Mouse (Mus musculus) gastrocnemius, postnatal 25 days (tissue): ENCODE results near the gene Spop. TPM values are rescaled to one million over a fixed set of nuclear protein-coding genes. Genes with fewer than 3 reads are reported as not detected.

Experiments used
- DNase-seq: peaks from one replicate; pipeline ENCODE4 v3.0.0; 2022
- long read RNA-seq, 2 experiments: library from polyadenylated mRNA; stranded (forward); transcript quantifications; one replicate each; pipeline ENCODE4 v2.0.0; 2021
- total RNA-seq, 2 experiments: library from RNA; stranded (reverse); gene quantifications; 1 replicate in 1 of 2; 2 replicates in 1 of 2; pipeline ENCODE4 v1.2.3; 2021

The Spop gene
- total RNA-seq = 100 to 1,000 TPM; 176 to 216 TPM
- long read RNA-seq, experiment 1, transcript Spop-202 (11 exons, 2,881 nt) = minor isoform, 12 of 379 reads
- long read RNA-seq, experiment 1, transcript Spop-201 (10 exons, 3,063 nt) = major isoform, 287 of 379 reads
- long read RNA-seq, experiment 1, partial matches to known transcripts = 59 of 379 reads
- long read RNA-seq, experiment 1, other reads (novel, unspliced or antisense) = 21 of 379 reads
- long read RNA-seq, experiment 2, transcript Spop-201 (10 exons, 3,063 nt) = major isoform, 445 of 567 reads
- long read RNA-seq, experiment 2, transcript Spop-202 (11 exons, 2,881 nt) = minor isoform, 27 of 567 reads
- long read RNA-seq, experiment 2, partial matches to known transcripts = 22 of 567 reads
- long read RNA-seq, experiment 2, other reads (novel, unspliced or antisense) = 73 of 567 reads

DNA sequence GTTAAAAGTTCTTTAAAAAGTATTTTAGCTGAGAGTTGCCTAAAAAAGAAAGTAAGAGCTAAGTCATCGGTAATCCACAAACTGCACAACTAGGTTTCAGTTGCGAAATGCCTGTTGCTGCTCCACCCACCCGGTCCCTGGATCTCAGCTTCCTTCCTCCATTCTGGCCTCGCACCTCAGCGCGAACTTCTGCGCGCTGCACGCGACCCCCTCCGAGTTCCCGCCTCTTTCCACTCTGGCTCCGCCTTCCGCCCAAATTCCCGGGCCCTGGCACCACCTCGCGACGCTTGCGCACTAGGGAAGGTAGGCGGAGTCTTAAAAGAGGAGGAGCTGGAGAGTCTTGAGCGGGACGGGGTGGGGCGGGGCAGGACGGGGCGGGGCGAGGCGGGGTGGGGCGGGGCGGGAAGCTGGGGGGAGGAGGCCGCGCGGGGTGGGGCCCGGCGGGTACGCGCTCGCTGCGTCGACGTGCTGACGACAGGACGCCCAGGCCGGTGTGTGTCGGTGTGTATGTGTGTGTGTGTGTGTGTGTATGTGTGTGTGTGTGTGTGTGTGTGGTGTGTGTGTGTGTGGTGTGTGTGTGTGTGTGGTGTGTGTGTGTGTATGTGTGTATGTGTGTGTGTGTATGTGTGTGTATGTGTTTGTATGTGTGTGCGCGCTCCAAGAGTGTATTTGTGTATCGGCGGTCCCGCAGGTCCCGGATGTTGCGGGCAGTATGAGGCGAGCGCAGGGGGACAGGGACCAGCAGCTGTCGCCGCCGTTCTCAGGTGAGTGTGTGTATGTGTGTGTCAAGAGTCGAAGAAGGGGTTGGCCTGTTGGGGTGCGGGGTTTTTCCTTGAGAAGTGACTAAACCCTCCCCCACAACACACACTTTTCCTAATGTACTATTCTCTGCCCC, at the start of gene Spop:
Gene Spop, plus strand, starts transcription at position 440 of the 895 bp plus-strand sequence.
- DNase-seq = peak; percentile 89

GRCm38 (mm10) chr11:95364388-95364787, 49.5 kb upstream of the Spop start:
- no peak for DNase-seq

- DNase-seq = peak; percentile 95
These were observed 48.3 kb upstream of the Spop start for GRCm38 (mm10) chr11:95365596-95365995.

DNA sequence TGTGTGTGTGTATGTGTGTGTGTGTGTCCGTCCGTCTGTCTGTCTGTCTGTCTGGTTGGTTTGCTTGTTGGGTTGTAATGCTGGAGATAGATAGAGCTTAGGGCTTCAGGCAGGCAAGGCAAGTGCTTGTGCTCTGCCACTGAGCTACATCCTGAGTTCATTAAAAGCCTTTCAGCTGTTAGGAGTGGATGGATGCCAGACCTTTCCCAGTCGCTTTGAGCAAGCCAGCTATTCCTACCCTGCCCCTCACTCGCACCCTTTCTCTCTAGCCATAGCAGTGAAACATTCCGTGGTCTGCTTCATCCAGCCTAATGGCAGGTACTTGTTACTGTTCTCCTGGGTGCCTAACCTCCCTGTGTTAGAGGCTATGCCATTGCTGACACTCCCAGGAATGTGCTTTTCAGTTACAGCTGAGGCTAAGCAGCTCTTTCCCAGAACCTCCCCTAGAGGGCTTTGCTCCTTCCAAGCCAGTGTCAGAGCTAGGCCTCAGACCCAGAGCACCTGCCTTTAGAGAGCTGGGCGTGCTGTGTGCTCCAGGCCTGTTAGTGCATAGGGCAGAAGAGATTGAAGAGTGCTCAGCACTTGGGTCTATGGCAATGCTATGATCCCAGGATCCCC, 47.5 kb upstream of the Spop start:
- peak; percentile 54 for DNase-seq

DNA sequence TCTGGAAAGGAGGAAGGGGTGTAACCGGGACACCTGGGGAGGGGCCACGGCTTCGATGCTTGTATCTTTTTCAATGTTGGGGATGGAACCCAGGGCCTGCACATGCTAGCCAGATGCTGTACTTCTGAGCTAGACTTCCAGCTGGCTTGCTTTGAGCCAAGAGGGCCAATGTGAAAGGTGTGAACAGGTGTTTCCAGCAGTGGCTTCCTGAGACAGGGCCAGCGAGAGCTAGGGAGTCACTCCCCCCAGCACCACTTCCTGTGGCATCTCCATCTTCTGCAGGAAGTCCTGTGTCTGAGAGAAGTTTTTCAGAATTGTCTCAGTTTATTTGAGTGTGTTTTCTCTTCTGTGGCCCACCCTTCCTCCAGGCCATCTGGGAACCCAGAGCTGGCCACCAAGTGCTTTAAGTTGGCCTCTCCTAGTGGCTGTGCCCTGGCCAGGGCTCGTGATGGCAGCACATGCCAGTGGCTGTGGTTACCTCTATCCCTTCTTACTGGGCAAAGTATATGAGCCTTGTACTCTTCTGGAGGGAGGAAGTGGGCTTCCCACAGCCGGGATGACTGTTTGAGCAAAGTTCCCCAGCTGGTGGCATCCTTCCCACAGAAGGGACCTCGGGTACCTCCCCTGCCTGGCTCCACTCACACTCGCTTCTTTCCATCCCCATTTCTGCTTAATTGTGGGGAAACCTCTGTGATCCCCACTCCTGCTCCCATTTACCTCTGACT, 46.7 kb upstream of the Spop start:
- no peak for DNase-seq

DNA sequence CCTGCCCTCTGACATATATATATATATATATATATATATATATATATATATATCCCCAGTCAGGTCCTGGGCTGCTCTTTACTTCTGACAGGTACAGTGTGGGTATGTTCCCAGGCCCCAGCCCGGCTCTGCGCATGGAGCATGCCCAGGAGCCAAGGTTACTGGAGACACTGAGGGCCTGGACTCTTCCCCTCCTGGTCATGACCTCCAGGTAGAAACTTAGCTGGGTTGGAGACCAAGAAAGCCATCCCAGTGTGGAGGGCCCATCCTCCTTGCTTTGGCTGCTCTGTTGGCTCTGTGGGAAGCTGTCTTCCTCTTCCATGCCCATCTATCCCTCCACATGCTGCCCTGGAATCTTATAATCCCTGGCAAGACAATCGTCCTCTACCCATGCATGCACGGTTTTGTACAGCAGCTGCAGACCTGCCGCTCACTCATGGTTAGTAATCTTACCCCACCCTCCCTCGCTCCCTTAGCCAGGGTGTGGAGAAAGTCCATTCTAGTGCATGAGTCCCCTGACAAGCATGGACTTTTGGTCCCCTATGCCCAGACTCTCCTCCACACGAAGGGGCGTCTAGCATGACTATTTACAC, 45.6 kb upstream of the Spop start:
- no peak for DNase-seq

GRCm38 (mm10) chr11:95368871-95369270, 45.0 kb upstream of the Spop start:
- DNase-seq = no peak

DNA sequence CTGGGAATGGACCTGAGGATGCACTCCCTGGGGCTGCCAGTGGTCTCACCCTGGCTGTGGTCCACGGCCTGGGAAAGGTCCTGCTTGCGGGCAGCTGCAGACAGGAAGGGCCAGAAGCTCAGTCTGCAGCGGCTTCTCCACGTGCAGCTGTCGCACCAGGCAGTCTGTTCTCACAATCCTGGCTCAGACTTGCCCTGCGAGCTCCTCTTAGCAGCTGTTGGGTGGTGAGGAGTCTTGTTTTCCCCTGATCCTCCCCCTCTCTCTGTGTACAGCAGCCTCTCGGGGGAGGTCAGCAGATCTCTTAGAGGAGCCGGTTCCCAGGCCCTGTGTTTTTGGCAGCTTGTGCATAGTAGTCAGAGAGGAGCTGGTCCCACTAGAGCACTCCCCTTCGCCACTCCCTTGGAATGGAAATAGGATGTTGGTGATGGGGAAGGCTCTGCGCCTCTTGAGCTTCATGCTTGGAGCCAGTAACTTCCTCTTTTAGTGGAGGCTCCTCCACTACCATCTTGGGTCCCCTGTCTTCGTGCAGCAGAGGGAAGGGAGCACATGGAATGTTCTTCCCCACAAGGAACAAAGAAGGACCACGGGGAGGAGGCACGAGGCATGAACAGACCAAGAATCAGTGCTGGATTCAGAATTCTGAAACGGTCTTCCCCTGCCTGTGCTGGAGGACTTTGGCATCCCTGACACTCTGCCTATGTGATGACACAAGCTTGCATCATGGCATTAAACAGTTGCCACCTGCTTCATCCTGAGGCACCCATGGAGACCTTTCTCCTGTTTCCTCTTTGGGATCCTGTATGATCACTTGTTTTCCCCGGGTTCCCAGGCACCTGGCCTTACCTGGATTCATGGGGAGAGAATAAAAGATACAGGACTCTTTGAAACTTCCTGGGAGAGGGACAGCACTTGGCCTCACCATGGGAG, 43.7 kb upstream of the Spop start:
- DNase-seq = peak; percentile 88

DNA sequence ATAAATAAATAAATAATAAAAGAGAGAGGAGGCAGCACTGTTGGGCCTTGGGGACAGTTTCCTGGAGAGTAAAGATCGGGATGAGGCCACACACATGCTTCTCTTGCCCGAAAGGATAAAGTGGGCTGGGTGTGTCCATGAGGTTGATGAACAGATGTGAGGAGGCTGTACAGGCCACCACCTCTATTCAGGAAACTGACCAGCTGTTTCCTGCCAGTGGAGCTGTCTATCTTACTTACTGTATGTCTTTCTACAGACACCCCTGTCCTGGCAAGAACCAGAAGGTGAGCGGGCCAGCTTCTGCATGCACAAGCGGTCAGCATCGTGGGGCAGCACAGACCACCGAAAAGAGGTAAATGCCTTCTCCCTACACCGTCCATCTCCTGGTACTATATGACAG, 42.7 kb upstream of the Spop start:
- no peak for DNase-seq

DNA sequence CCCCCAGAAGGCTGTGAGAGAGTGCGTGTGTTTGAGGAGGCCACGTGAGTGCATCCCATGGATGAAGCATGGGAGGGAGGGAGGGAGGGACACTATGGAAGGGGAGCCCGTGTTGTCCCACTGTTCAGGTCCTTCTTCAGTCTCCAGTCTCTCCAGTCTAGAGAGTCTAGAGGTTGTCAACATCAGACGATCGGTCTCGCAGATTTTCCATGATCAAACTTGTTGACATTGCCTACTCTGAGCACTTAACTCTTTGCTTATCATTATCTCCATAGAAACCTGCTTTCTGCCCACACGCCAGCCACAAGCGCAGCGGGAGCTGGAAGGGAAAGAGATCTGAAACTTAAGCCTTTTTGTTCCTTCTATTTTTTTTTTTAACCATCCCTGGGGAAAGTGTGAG, 35.0 kb upstream of the Spop start:
- DNase-seq = no peak

DNA sequence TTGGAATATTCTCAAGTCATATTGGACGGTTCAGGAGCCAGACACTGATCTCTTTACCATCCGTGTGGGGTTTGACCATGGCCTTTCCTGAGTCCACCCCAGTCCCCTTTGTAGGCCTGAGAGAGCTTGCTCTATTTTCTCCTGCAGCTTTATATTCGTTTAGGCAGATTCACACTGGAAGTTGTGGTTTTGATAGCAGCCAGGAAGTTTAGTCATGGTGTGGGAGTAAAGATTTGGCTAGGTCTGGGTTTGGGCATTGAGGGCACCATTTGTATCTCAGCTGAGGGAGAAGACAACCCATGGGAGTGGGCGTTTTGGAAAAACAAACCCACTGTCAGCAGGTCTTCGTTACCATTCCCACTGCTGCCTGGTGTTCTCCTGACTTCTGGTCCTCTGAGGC, 34.3 kb upstream of the Spop start:
- no peak for DNase-seq

DNA sequence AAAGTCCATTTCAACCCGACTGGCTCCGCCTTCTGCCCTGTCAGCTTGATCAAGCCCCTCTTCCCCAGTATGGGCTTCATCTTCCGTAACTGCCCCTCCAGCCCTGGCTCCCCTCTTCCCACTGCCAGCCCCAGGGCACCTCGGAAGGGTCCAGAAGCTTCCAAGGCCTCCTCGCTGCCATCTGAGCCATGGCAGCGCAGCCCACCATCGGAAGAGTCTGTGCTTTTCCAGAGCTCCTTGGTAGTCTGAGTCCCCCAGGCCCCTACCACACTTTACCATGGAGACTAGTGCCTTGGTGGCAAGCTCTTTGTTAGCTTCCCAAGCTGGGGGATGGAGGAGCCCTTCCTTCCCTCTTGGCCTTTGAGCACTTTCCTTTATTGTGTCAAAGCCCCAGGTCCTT, 33.2 kb upstream of the Spop start:
- DNase-seq = no peak

DNA sequence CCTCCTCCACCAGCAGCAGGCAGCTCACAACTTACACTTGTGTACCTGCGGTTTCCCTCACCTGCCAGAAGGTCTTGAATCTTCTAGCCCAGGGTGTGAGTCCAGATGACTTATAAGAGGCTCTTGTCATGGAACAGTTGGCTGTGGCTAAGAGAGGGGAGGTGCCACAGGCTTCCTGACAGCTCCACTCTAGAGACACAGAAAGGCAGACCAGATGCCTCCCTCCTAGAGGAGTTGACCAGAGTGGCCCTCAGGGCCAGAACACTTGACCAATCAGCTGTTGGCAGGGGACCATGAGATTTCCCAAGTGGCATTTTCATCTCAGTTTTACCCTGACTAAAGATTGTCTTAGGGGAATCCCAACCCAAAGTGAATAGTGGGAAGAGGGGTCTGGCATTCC, 32.7 kb upstream of the Spop start:
- DNase-seq = no peak

DNA sequence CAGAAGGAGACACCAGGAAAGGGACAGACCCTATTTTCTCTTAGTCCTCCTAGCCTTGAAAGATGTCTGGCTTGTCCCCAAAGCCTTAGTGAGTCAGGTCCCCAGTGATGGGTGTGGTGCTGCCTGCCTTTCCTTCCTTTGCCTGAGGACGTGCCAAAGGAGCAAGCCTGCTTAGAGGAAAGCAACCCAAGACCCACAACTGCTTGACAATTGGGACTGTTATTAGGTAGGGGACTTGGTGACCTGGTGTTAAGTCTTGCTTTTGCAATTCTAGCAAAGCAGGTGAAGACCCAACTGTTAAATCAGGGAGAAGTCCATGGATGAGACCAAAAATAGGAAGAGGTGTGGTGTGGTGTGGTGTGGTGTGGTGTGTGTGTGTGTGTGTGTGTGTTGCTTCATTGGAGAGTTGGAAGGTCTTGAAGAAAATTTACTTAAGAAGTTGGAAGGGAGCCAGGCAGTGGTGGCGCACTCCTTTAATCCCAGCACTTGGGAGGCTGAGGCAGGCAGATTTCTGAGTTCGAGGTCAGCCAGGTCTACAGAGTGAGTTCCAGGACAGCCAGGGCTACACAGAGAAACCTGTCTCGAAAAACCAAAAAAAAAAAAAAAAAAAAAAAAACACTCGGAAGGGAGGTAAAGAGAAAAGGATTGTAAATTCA, 30.4 kb upstream of the Spop start:
- peak; percentile 72 for DNase-seq

- DNase-seq = no peak
These were observed 29.9 kb upstream of the Spop start for GRCm38 (mm10) chr11:95384004-95384318.

GRCm38 (mm10) chr11:95384319-95384972, 29.4 kb upstream of the Spop start, which contains the start of gene Slc35b1:
Slc35b1 (plus strand) TSS chr11:95384692.
- peak; percentile 93 for DNase-seq

- no peak for DNase-seq
These were observed 28.9 kb upstream of the Spop start for GRCm38 (mm10) chr11:95384973-95385320.

- DNase-seq = no peak
These were observed 26.5 kb upstream of the Spop start for GRCm38 (mm10) chr11:95387354-95387753.

DNA sequence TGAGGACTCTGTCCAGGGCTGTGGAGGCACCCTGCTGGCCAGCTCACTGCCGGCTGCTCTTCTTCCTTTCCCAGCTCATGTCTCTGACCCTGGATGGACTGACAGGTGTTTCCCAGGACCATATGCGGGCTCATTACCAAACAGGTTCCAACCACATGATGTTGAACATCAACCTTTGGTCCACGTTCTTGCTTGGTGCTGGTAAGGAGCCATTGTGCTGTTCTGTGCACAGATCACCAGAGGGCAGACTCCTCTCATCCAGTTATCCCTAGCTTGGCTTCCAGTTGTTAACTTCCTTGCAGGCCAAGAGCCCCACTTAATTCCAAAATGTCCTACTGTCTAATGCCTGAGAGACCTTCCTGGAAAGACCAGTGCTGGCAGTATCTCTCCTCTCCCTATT, 24.9 kb upstream of the Spop start:
- no peak for DNase-seq

DNA sequence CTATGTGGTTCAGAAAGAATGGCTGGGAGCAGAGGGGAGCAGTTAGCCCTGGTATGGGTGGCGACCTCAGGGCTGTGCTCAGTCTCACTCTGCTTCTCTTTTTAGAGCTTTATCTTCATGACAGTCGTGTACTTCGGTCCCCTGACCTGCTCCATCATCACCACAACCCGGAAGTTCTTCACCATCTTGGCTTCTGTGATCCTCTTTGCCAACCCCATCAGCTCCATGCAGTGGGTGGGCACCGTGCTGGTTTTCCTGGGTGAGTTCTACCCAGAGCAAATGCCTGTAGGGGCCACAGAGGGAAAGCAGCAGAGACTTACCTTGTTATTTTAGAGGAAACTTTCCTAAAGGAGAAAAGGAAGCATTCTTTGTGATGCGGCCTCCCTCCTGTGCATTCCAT, 23.5 kb upstream of the Spop start:
- no peak for DNase-seq
